Mouse (Mus musculus) embryonic facial prominence, embryonic 12.5 days (tissue): ENCODE results near the gene Me1. TPM values are rescaled to one million over a fixed set of nuclear protein-coding genes. Genes with fewer than 3 reads are reported as not detected.

Experiments
- ATAC-seq: fragments of 200-750 bp; cut with Nextera tagmentation; 2 replicates; pipeline ENCODE4 v1.8.0; 2017; ENCODE audit not compliant: insufficient number of reproducible peaks, insufficient read depth, low FRiP score, low TSS enrichment
- H3K27ac ChIP-seq: fragments of 300-500 bp; sonication (generic); 2 replicates; pipeline ENCODE4 v1.5.1; 2016; ENCODE audit warnings: mild to moderate bottlenecking
- H3K27me3 ChIP-seq: fragments of 300-500 bp; sonication (generic); 2 replicates; pipeline ENCODE4 v1.6.1; 2016; ENCODE audit warnings: mild to moderate bottlenecking, moderate library complexity
- H3K36me3 ChIP-seq: fragments of 300-500 bp; sonication (generic); 2 replicates; pipeline ENCODE4 v1.6.1; 2016; ENCODE audit warnings: mild to moderate bottlenecking
- H3K4me1 ChIP-seq: fragments of 300-500 bp; sonication (generic); 2 replicates; pipeline ENCODE4 v1.6.1; 2016
- H3K4me2 ChIP-seq: fragments of 300-500 bp; sonication (generic); replicated peaks from 2 replicates; pipeline ENCODE4 v1.6.1; 2016; ENCODE audit warnings: mild to moderate bottlenecking, moderate library complexity
- H3K4me3 ChIP-seq: fragments of 300-500 bp; sonication (generic); 2 replicates; pipeline ENCODE4 v1.5.1; 2016; ENCODE audit warnings: mild to moderate bottlenecking
- H3K9ac ChIP-seq: fragments of 300-500 bp; sonication (generic); 2 replicates; pipeline ENCODE4 v1.6.1; 2016; ENCODE audit warnings: mild to moderate bottlenecking, moderate library complexity
- H3K9me3 ChIP-seq: fragments of 300-500 bp; sonication (generic); 2 replicates; pipeline ENCODE4 v1.6.1; 2016; ENCODE audit warnings: mild to moderate bottlenecking, moderate library complexity
- WGBS: fragments of 180-500 bp; shearing (Covaris S2); methylation state at CpG from one replicate; pipeline ENCODE4 v1.1.7; 2016; 5-methylcytosine and 5-hydroxymethylcytosine counted together
- polyA plus RNA-seq: library from polyadenylated mRNA; unstranded; fragments of >200 nt; fragmentation: Nextera tagmentation; extraction: Ambion mirVana; gene quantifications from 2 replicates; pipeline ENCODE4 v1.2.1, GENCODE M21; 2016

Me1 gene
- polyA plus RNA-seq, 1 experiment from 2014 or later = 17.8 TPM

DNA sequence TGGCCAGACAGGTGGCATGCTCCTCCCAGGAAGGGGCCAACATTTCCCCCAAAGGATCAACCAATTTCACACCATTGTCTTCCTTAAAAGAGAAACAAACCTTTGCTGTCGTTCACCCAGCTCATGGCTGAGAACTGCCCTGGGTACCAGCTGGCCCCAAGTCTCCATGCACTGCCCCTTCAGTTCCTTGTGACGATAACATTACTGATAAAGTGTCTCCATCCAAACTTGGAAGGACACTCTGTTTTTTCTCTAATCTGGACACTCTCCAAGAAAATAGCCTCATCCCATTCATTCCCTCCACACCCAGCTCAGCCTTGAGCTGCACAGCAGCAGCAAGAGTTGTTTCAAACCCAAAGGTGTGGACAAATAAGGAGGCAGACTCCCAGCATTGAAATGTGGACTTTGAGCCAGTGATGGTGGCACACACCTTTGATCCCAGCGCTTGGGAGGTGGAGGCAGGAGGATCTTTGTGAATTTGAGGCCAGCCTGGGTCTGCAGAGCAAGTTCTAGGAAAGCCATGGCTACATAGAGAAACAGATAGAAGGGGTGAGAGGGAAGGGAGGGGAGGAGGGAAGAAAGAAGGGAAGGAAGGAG, 126.3 kb downstream of the Me1 start:
- Histone ChIP-seq H3K4me2 (no peak overlapping the region), H3K4me1 (peaks cover 13% of the 10 kb centered on the region; the same call in 1 of the 2 replicates), H3K9ac (no peak overlapping the region), H3K36me3 (peaks cover 28% of the 10 kb centered on the region), H3K4me3 (no peak overlapping the region), H3K9me3 (no peaks in the 10 kb centered on the region), H3K27ac (no peak overlapping the region), H3K27me3 (no peaks in the 10 kb centered on the region)
- ATAC-seq = no peak
- 81% methylated on average over 3 of the region's 3 CpGs for WGBS

DNA sequence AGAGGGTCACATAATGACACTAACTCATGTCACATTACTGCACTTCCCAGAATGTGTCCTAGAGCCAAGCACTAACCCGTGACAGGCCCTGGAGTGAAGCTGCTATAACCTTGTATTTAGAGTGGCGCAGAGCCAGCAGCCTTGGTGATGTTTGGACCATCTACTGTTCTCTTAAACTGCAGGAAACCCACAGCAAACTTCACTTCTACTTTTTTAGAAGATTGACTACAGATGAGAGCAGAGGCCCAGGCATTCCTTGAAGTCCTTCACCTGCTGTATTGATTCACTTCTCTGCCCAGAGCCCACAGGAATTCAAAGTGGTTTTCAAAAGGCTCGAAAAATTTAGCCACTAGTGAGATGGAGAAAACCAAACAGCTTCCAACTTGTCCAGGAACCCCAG, 135.2 kb downstream of the Me1 start:
- Histone ChIP-seq H3K36me3 (peaks cover 80% of the 10 kb centered on the region), H3K4me1 (no peaks in the 10 kb centered on the region), H3K4me3 (no peak overlapping the region), H3K27me3 (no peaks in the 10 kb centered on the region), H3K9ac (no peak overlapping the region), H3K9me3 (no peaks in the 10 kb centered on the region), H3K27ac (no peak overlapping the region), H3K4me2 (no peak overlapping the region)
- WGBS = 90% methylated on average over 3 of the region's 3 CpGs
- ATAC-seq = no peak

DNA sequence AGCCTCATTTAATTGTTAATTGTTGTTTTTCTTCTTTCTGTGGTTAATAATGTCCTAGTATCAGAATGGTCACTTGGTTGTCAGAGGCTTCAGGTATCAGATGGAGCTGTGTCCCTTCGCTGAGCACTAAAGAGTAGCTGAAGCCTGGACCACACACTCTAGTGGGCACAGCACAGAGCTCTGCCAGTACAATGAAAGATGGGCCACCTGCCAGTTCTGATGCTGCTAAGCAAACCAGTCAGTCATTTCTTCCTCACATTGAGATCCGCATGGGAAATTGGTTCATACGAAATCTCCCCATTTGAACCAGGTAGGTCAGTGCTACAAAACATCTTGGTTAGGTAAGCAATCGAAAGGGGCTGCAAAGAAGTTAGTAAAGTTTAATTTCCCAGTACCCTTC, 141.1 kb downstream of the Me1 start:
- no peak overlapping the region for H3K27ac ChIP-seq
- WGBS = 94% methylated on average over 4 of the region's 4 CpGs
- no peaks in the 10 kb centered on the region for H3K9me3 ChIP-seq
- H3K36me3 ChIP-seq = peaks cover 64% of the 10 kb centered on the region
- no peak overlapping the region for H3K4me2 ChIP-seq
- ATAC-seq = no peak
- no peak overlapping the region for H3K9ac ChIP-seq
- H3K27me3 ChIP-seq = no peaks in the 10 kb centered on the region
- no peak overlapping the region for H3K4me3 ChIP-seq
- H3K4me1 ChIP-seq = no peaks in the 10 kb centered on the region

- H3K9me3 ChIP-seq = no peaks in the 10 kb centered on the region
- no peaks in the 10 kb centered on the region for H3K27me3 ChIP-seq
- ATAC-seq = no peak
- no peak overlapping the region for H3K4me2 ChIP-seq
- H3K36me3 ChIP-seq = peaks cover 61% of the 10 kb centered on the region
- no peaks in the 10 kb centered on the region for H3K4me1 ChIP-seq
- no peak overlapping the region for H3K4me3 ChIP-seq
- WGBS = 80% methylated on average over 9 of the region's 9 CpGs
- no peak overlapping the region for H3K9ac ChIP-seq
- no peak overlapping the region for H3K27ac ChIP-seq
Observed at GRCm38 (mm10) chr9:86553886-86554285, 141.9 kb downstream of the Me1 start.

DNA sequence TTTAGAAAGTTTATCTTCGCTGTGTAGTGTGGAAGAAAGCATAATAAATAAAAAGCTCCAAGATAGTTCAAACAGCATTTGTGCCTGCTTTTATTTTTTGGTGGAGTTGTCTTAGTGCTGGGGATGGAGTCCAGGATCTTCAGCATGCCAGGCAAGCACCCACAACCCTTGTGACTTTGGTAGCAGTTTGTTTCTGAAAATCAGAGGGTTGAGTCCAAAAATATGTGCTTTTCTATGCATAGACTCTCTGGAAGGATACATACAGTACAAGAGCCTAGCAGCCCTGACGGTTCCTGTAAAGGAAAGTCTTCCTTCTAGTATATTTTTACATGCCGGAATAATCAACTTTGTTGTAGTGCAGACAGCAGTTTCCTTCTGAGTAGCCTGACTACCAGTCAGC, 145.0 kb downstream of the Me1 start:
- no peak overlapping the region for H3K27ac ChIP-seq
- H3K9ac ChIP-seq = no peak overlapping the region
- no peaks in the 10 kb centered on the region for H3K9me3 ChIP-seq
- H3K4me1 ChIP-seq = no peaks in the 10 kb centered on the region
- no peaks in the 10 kb centered on the region for H3K27me3 ChIP-seq
- ATAC-seq = no peak
- no peak overlapping the region for H3K4me3 ChIP-seq
- H3K36me3 ChIP-seq = peaks cover 49% of the 10 kb centered on the region
- WGBS = 89% methylated on average over 3 of the region's 3 CpGs
- H3K4me2 ChIP-seq = no peak overlapping the region

- Histone ChIP-seq H3K36me3 (peaks cover 45% of the 10 kb centered on the region), H3K4me1 (no peaks in the 10 kb centered on the region), H3K27me3 (no peaks in the 10 kb centered on the region), H3K9me3 (no peaks in the 10 kb centered on the region), H3K9ac (no peak overlapping the region), H3K27ac (no peak overlapping the region), H3K4me3 (no peak overlapping the region), H3K4me2 (no peak overlapping the region)
- ATAC-seq = no peak
- WGBS = 85% methylated on average over 5 of the region's 5 CpGs
Observed at GRCm38 (mm10) chr9:86549637-86550162, 146.1 kb downstream of the Me1 start.

DNA sequence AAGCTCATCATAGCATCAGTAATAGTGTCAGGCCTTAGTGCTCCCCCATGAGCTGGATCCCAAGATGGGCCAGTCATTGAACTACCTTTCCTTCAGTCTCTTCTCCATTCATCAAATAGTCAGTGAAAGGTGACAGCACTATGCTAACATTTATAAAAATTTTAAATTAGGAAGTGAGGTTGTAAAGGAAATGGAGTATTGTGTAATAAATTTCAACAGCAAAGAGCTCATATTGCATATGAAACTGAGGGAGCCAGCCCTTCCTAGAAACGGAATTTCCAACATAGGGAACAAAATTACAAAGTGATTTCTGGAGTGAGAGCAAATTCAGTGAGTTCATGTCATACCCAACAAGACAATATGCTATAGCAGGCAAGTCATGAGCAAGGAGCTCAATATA, 151.2 kb downstream of the Me1 start:
- 83% methylated on average over 1 of the region's 1 CpGs for WGBS
- H3K4me1 ChIP-seq = no peaks in the 10 kb centered on the region

GRCm38 (mm10) chr9:86543451-86543850, 152.3 kb downstream of the Me1 start:
- Histone ChIP-seq H3K27ac (no peak overlapping the region), H3K9me3 (no peaks in the 10 kb centered on the region), H3K4me3 (no peak overlapping the region), H3K27me3 (no peaks in the 10 kb centered on the region), H3K9ac (no peak overlapping the region), H3K4me1 (no peaks in the 10 kb centered on the region), H3K36me3 (peaks cover 34% of the 10 kb centered on the region), H3K4me2 (no peak overlapping the region)
- no peak for ATAC-seq
- WGBS = 89% methylated on average over 3 of the region's 3 CpGs

More for the DNA sequence above, 151.2 kb downstream of the Me1 start:
- H3K9me3 ChIP-seq = no peaks in the 10 kb centered on the region
- no peak overlapping the region for H3K9ac ChIP-seq
- peaks cover 42% of the 10 kb centered on the region for H3K36me3 ChIP-seq
- no peak overlapping the region for H3K4me2 ChIP-seq
- ATAC-seq = no peak
- H3K27me3 ChIP-seq = no peaks in the 10 kb centered on the region
- no peak overlapping the region for H3K27ac ChIP-seq
- no peak overlapping the region for H3K4me3 ChIP-seq

- ATAC-seq = no peak
Observed at GRCm38 (mm10) chr9:86534071-86534470, 161.7 kb downstream of the Me1 start.

More at GRCm38 (mm10) chr9:86534071-86534470, 161.7 kb downstream of the Me1 start:
- no peak overlapping the region for H3K4me2 ChIP-seq
- 88% methylated on average over 5 of the region's 5 CpGs for WGBS
- no peak overlapping the region for H3K9ac ChIP-seq
- no peak overlapping the region for H3K27ac ChIP-seq
- H3K36me3 ChIP-seq = peaks cover 12% of the 10 kb centered on the region
- H3K9me3 ChIP-seq = no peaks in the 10 kb centered on the region
- no peaks in the 10 kb centered on the region for H3K4me1 ChIP-seq
- no peaks in the 10 kb centered on the region for H3K27me3 ChIP-seq
- H3K4me3 ChIP-seq = no peak overlapping the region

Other genes with a start within 250 kb of the Me1 start
- 5.4 and 5.9 TPM in 2 replicates for gene Ube2cbp, start 231.0 kb downstream of the Me1 start, polyA plus RNA-seq
- gene Dop1a, start 228.8 kb downstream of the Me1 start, polyA plus RNA-seq = 15.3 and 16.5 TPM in 2 replicates
- 37.2 and 38.1 TPM in 2 replicates for gene Pgm3, start 124.1 kb downstream of the Me1 start, polyA plus RNA-seq
- 2.3 and 4.3 TPM in 2 replicates for gene Rwdd2a, start 124.0 kb downstream of the Me1 start, polyA plus RNA-seq
- 11.8 and 14.9 TPM in 2 replicates for gene Prss35, start 47.7 kb upstream of the Me1 start, polyA plus RNA-seq
- gene Snap91, start 184.7 kb upstream of the Me1 start, polyA plus RNA-seq = 8.4 and 8.5 TPM in 2 replicates